Mouse (Mus musculus): ENCODE results near the gene Spen.

- TF ChIP-seq GATA1 (IDR thresholded peaks at IDR 0.05; ENCODE audit: low read length) (no peak), TAL1 (IDR thresholded peaks at IDR 0.05; ENCODE audit: low read length) (no peak)
Observed at GRCm38 (mm10) chr4:141478225-141478624, 60.2 kb downstream of the Spen start.
